Mouse (Mus musculus): ENCODE results near the gene Nup210. TPM values are rescaled to one million over a fixed set of nuclear protein-coding genes. Genes with fewer than 3 reads are reported as not detected.

Nup210 gene
- polyA plus RNA-seq, 1 experiment from 2014 or later, result 27.5 TPM

DNA sequence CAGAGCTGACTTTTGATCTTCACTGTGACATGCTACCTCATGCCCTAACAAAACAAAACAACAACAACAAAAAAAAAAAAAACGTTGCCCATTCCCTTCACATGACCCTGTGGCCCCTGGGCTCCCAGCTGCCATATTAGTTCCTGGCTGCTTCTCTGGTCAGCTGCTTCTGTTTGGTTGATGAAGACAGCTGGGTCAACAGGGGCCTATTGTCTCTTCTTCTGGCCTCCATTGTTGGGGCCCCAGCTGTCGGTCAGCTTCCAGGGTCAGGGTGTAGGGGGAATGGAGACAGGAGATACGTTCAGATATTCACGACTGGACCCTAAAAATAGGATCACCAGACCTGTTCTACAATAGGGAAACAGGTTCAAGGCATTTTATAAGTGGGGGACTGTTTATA lies 39.4 kb upstream of the Nup210 start:
- no peak overlapping the region for H3K27ac ChIP-seq

DNA sequence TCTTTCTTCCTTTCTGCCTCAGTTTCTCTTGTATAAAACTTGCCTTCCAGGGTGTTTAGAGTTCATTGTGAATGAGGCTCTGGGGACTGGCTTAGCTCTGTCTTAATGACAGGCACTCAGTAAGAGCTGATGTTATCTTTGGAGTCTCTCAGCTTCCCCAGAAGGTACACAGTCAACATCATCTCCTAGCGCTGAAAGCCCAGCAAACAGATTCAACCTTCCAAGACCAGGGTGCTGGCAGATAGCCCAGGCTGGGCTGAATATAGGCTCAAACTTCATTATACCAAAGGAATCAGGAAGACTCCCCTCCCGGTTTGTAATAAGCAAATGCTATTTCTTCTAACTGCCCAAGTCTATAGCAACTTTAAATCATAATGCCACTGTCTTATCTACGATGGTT lies 38.7 kb upstream of the Nup210 start:
- Histone ChIP-seq H3K27me3 (0 out of 2 replicates have a peak, but pooled peaks cover 4% of the 10 kb centered on the region), H3K9me3 (no peaks in the 10 kb centered on the region), H3K4me2 (no peak overlapping the region), H3K27ac (no peak overlapping the region), H3K4me3 (no peak overlapping the region), H3K4me1 (peaks cover 28% of the 10 kb centered on the region), H3K36me3 (no peaks in the 10 kb centered on the region), H3K9ac (no peak overlapping the region)
- no peak for ATAC-seq (ENCODE audit: borderline replicate concordance, extremely low read depth, low FRiP score, low TSS enrichment)
- 47% methylated on average over 3 of the region's 3 CpGs for WGBS

More for the DNA sequence above, 39.4 kb upstream of the Nup210 start:
- H3K4me3 ChIP-seq, result peak overlapping the region; percentile 60; the same call in 1 of the 2 replicates
- no peaks in the 10 kb centered on the region for H3K36me3 ChIP-seq
- no peaks in the 10 kb centered on the region for H3K9me3 ChIP-seq
- peak overlapping the region; percentile 80 for H3K4me2 ChIP-seq
- peaks cover 28% of the 10 kb centered on the region for H3K4me1 ChIP-seq
- 0 out of 2 replicates have a peak, but pooled peaks cover 4% of the 10 kb centered on the region for H3K27me3 ChIP-seq
- no peak for ATAC-seq (ENCODE audit: borderline replicate concordance, extremely low read depth, low FRiP score, low TSS enrichment)
- WGBS, result 19% methylated on average over 4 of the region's 4 CpGs
- H3K9ac ChIP-seq, result no peak overlapping the region

- Histone ChIP-seq H3K9me3 (no peaks in the 10 kb centered on the region), H3K27ac (no peak overlapping the region), H3K4me1 (peaks cover 28% of the 10 kb centered on the region), H3K4me2 (no peak overlapping the region), H3K9ac (no peak overlapping the region), H3K27me3 (0 out of 2 replicates have a peak, but pooled peaks cover 4% of the 10 kb centered on the region), H3K4me3 (no peak overlapping the region), H3K36me3 (no peaks in the 10 kb centered on the region)
- WGBS, result 43% methylated on average over 4 of the region's 4 CpGs
- no peak for ATAC-seq (ENCODE audit: borderline replicate concordance, extremely low read depth, low FRiP score, low TSS enrichment)
Measured at GRCm38 (mm10) chr6:91154685-91155084, 38.1 kb upstream of the Nup210 start.

GRCm38 (mm10) chr6:91153549-91154064 lies 37.0 kb upstream of the Nup210 start:
- Histone ChIP-seq H3K27me3 (0 out of 2 replicates have a peak, but pooled peaks cover 4% of the 10 kb centered on the region), H3K9me3 (no peaks in the 10 kb centered on the region), H3K4me3 (peak overlapping the region; percentile 12; the same call in 1 of the 2 replicates), H3K27ac (peak overlapping the region; percentile 53), H3K9ac (no peak overlapping the region), H3K4me1 (peaks cover 24% of the 10 kb centered on the region), H3K36me3 (no peaks in the 10 kb centered on the region), H3K4me2 (peak overlapping the region; percentile 28)
- ATAC-seq (ENCODE audit: borderline replicate concordance, extremely low read depth, low FRiP score, low TSS enrichment), result 0 out of 2 replicates have a peak, but pooled peaks have one; percentile 27
- WGBS, result 1% methylated on average over 10 of the region's 10 CpGs

- Histone ChIP-seq H3K4me1 (peaks cover 23% of the 10 kb centered on the region), H3K36me3 (no peaks in the 10 kb centered on the region), H3K27ac (peak overlapping the region; percentile 53), H3K4me3 (no peak overlapping the region), H3K9ac (no peak overlapping the region), H3K27me3 (0 out of 2 replicates have a peak, but pooled peaks cover 4% of the 10 kb centered on the region), H3K4me2 (peak overlapping the region; percentile 28; the same call in 1 of the 2 replicates), H3K9me3 (no peaks in the 10 kb centered on the region)
- ATAC-seq (ENCODE audit: borderline replicate concordance, extremely low read depth, low FRiP score, low TSS enrichment), result no peak
- WGBS, result 24% methylated on average over 7 of the region's 7 CpGs
Measured at GRCm38 (mm10) chr6:91152892-91153548, 36.4 kb upstream of the Nup210 start.

GRCm38 (mm10) chr6:91147152-91147770 lies 30.6 kb upstream of the Nup210 start:
- no peak overlapping the region for H3K27ac ChIP-seq

DNA sequence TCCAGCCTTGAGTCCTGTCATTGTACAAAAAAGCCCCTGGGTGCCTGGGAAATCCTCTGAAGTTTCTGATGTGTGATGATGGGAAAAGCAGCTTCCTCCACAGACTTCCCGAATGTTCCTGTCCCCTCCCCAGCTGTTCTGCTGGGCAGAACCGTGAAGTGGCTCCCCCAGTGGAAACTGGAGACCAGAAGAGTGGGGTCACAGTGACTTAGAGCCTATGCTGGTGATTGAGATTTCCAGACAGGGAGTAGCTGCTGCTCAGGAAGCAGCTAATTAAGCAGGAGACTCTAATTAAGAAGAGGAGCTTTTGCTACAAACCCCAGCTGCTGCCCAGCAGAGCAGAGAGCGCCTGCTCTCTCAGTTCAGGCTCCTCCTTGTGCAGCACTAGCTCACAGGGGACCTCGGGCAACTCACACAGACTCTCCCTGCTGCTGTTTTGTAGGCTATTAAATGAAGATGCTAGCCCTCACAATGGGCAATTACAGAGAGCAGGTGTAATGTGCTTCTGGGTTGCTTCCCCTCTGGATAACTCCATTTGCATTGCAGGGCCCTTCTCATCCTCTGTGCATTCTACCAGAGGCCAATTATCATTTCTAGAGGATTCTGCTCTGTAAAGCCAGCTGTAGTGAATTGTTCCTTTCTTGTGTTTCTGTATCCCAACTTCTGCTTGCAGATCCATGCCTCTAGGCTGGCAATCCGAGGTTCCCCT lies 30.0 kb upstream of the Nup210 start:
- Histone ChIP-seq H3K27me3 (no peaks in the 10 kb centered on the region), H3K9ac (no peak overlapping the region), H3K4me3 (no peak overlapping the region), H3K4me2 (no peak overlapping the region), H3K36me3 (no peaks in the 10 kb centered on the region), H3K9me3 (no peaks in the 10 kb centered on the region), H3K27ac (no peak overlapping the region), H3K4me1 (no peaks in the 10 kb centered on the region)
- ATAC-seq (ENCODE audit: borderline replicate concordance, extremely low read depth, low FRiP score, low TSS enrichment), result no peak
- 32% methylated on average over 5 of the region's 5 CpGs for WGBS

More at GRCm38 (mm10) chr6:91147152-91147770, 30.6 kb upstream of the Nup210 start:
- Histone ChIP-seq H3K4me3 (no peak overlapping the region), H3K9me3 (no peaks in the 10 kb centered on the region), H3K9ac (no peak overlapping the region), H3K27me3 (no peaks in the 10 kb centered on the region), H3K4me2 (no peak overlapping the region), H3K4me1 (no peaks in the 10 kb centered on the region), H3K36me3 (no peaks in the 10 kb centered on the region)
- 73% methylated on average over 2 of the region's 2 CpGs for WGBS
- no peak for ATAC-seq (ENCODE audit: borderline replicate concordance, extremely low read depth, low FRiP score, low TSS enrichment)

DNA sequence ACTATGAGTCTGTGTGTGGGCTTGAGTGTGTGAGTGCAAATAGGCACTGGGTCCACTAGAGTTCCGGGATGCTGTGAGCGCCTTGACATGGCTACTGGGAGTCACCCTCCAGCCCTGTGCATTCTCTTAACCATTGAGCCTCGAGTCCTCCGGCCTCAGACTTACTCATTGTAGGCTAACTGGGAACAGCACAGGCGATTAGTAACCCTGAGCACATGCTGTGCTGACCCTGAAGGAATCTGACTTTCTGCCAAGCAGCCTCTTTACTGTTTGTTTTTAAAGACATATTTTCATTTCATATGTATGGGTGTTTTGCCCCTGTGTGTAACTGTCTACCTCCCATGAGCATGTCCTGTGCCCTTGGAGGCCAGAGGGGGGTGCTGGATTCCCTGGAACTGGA lies 28.9 kb upstream of the Nup210 start:
- no peaks in the 10 kb centered on the region for H3K9me3 ChIP-seq
- H3K4me1 ChIP-seq, result no peaks in the 10 kb centered on the region
- no peaks in the 10 kb centered on the region for H3K36me3 ChIP-seq
- H3K27me3 ChIP-seq, result no peaks in the 10 kb centered on the region
- WGBS, result 64% methylated on average over 5 of the region's 5 CpGs
- H3K9ac ChIP-seq, result no peak overlapping the region
- H3K4me2 ChIP-seq, result no peak overlapping the region
- H3K4me3 ChIP-seq, result no peak overlapping the region
- H3K27ac ChIP-seq, result no peak overlapping the region
- no peak for ATAC-seq (ENCODE audit: borderline replicate concordance, extremely low read depth, low FRiP score, low TSS enrichment)

GRCm38 (mm10) chr6:91145056-91145455 lies 28.4 kb upstream of the Nup210 start:
- H3K36me3 ChIP-seq, result no peaks in the 10 kb centered on the region
- WGBS, result 52% methylated on average over 3 of the region's 3 CpGs
- H3K4me2 ChIP-seq, result no peak overlapping the region
- no peak for ATAC-seq (ENCODE audit: borderline replicate concordance, extremely low read depth, low FRiP score, low TSS enrichment)
- H3K27me3 ChIP-seq, result no peaks in the 10 kb centered on the region
- no peak overlapping the region for H3K9ac ChIP-seq
- H3K27ac ChIP-seq, result no peak overlapping the region
- no peaks in the 10 kb centered on the region for H3K4me1 ChIP-seq
- H3K9me3 ChIP-seq, result no peaks in the 10 kb centered on the region
- no peak overlapping the region for H3K4me3 ChIP-seq

DNA sequence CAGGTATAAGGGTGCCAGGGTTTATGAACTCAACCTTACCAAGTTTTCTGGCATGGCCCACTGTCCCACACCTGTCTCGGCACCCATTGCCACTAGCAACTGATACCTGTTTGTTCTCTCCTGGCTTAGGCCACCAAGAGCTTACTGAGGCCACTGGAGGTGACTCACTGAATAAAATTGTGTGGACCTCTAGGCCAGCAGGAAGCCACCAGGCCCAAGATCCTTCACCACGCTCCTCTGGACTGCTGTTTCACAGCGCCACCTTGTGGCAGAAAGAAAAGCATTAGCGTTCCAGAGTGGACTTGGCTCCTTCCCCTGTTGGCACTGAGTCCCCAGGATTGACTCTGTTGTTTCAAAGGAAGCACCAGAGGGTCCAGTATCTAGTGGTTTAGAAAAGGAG lies 23.2 kb upstream of the Nup210 start:
- ATAC-seq (ENCODE audit: borderline replicate concordance, extremely low read depth, low FRiP score, low TSS enrichment), result no peak
- 25% methylated on average over 4 of the region's 4 CpGs for WGBS
- no peak overlapping the region for H3K4me2 ChIP-seq

DNA sequence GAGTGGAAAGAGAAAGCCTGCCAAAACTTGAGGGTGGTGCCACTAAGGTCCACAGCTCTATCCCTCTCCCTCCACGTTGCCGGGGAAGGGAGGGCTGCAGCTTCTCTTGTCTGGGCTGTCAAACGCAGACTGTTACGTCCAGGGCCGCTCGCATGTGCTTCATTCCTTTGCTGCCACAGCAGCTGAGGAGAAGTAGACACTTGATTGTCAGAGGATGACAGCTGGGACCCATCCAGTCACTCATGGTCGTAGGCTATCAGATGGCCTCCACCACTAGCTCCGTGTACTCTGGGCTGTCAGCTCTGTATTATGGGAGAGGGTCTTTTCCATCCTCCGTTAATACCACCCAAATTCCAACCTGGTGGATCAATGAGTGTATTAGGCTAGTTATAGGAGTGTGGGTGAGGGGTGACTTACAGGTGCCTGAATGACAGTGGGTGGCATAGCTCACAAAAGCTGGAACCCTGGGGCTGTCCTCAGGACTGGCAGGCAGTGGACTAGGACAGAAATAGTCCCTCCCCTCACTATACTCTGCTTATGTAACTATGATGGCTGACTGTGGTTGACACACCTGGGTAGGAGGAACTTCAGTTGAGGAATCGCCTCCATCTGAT lies 20.8 kb upstream of the Nup210 start:
- WGBS, result 35% methylated on average over 10 of the region's 10 CpGs
- no peak for ATAC-seq (ENCODE audit: borderline replicate concordance, extremely low read depth, low FRiP score, low TSS enrichment)
- Histone ChIP-seq H3K27me3 (no peaks in the 10 kb centered on the region), H3K4me3 (no peak overlapping the region), H3K27ac (no peak overlapping the region), H3K4me1 (0 out of 2 replicates have a peak, but pooled peaks cover 4% of the 10 kb centered on the region), H3K9me3 (no peaks in the 10 kb centered on the region), H3K9ac (no peak overlapping the region), H3K4me2 (no peak overlapping the region), H3K36me3 (no peaks in the 10 kb centered on the region)

More for the DNA sequence above, 23.2 kb upstream of the Nup210 start:
- Histone ChIP-seq H3K4me1 (no peaks in the 10 kb centered on the region), H3K27ac (no peak overlapping the region), H3K4me3 (no peak overlapping the region), H3K36me3 (no peaks in the 10 kb centered on the region), H3K9ac (no peak overlapping the region), H3K27me3 (no peaks in the 10 kb centered on the region), H3K9me3 (no peaks in the 10 kb centered on the region)

Measured in lung, embryonic 15.5 days (tissue).